Mouse (Mus musculus) heart, postnatal 0 days (tissue): Measurements from ENCODE around the gene Sos1.

Source experiments
- CTCF ChIP-seq: IDR thresholded peaks from 2 replicates; pipeline ENCODE4 v1.5.1; 2016; ENCODE audit warnings: antibody characterized with exemption, control low read depth, low read depth
- EP300 ChIP-seq: IDR thresholded peaks from 2 replicates; pipeline ENCODE4 v1.6.1; 2016; ENCODE audit warnings: antibody characterized with exemption, low read depth

- TF ChIP-seq CTCF (no peak), EP300 (no peak)
Measured at GRCm38 (mm10) chr17:80420998-80421397, 59.3 kb downstream of the Sos1 start.
